Mouse (Mus musculus): Measurements from ENCODE around the gene Usp15. TPM values are rescaled to one million over a fixed set of nuclear protein-coding genes. Genes with fewer than 3 reads are reported as not detected.

The Usp15 gene
- 122 TPM for polyA plus RNA-seq (2014; fragmentation: Illumina TruSeq; extraction: RNeasy Lipid Tissue Mini Kit (QIAGEN cat#74804); ENCODE audit: low replicate concordance)

GRCm38 (mm10) chr10:123196835-123197559 is at the start of gene Usp15:
Gene Usp15 (minus strand): TSS chr10:123196995.

GRCm38 (mm10) chr10:123076245-123077023 is 120.4 kb downstream of the Usp15 start, which contains the start of gene Mon2:
Gene Mon2 (minus strand): TSS chr10:123076505.

Other genes starting within 250 kb of the Usp15 start
- gene Mon2, start 120.5 kb downstream of the Usp15 start, polyA plus RNA-seq (2014; fragmentation: Illumina TruSeq; extraction: RNeasy Lipid Tissue Mini Kit (QIAGEN cat#74804); ENCODE audit: low replicate concordance) = 64.9 TPM
- 0.26 TPM for gene Fam19a2, start 67.0 kb upstream of the Usp15 start, polyA plus RNA-seq (2014; fragmentation: Illumina TruSeq; extraction: RNeasy Lipid Tissue Mini Kit (QIAGEN cat#74804); ENCODE audit: low replicate concordance)

All from small intestine, adult 10 weeks (tissue).